Mouse (Mus musculus): ENCODE data around the gene Cfap44. TPM values are rescaled to one million over a fixed set of nuclear protein-coding genes. Genes with fewer than 3 reads are reported as not detected.

Gene Cfap44
- polyA plus RNA-seq, 2 experiments, result 0.47 to 0.66 TPM

DNA sequence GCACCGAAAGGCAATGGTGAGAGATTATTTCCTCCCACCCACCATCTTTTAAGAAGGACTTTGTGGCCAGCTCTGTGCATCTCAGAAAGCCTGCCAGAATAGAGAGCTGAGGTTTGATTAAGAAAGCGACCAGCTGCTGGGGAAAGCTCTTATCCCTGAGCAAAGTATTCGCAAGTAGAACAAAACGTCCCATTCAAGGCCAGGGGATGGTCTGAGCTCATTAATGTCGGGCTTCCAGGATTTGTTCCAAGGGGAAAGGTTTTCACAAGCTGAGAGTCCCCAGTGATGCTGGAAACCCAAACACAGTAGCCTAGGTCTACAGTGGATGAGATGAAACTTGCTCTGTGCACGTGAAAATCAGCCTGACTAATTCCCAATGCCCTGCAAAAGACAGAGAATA, 99.3 kb downstream of the Cfap44 start:
- 30% methylated on average over 6 of the region's 6 CpGs for WGBS
- ATAC-seq (ENCODE audit: low FRiP score, low read depth) (no peak), DNase-seq (ENCODE audit: low spot score) (no peak)
- no peak overlapping the region for H3K4me3 ChIP-seq (replicated peaks; ENCODE audit: low read length)
- no peak overlapping the region for H3K9ac ChIP-seq (ENCODE audit: low read depth, low read length, severe bottlenecking)
- no peak overlapping the region for H3K4me2 ChIP-seq (replicated peaks; ENCODE audit: low read depth, low read length, severe bottlenecking)
- H3K9me3 ChIP-seq (ENCODE audit: control insufficient read depth, low read length), result no peaks in the 10 kb centered on the region
- no peak for TF ChIP-seq POLR2A (IDR thresholded peaks at IDR 0.05; ENCODE audit: borderline replicate concordance, extremely low read depth, insufficient read depth, insufficient read length)
- H3K27me3 ChIP-seq (ENCODE audit: control insufficient read depth, insufficient read depth, low read length), result no peaks in the 10 kb centered on the region
- H3K36me3 ChIP-seq (ENCODE audit: control insufficient read depth, insufficient read depth, low read length), result peaks cover 99% of the 10 kb centered on the region
- H3K4me1 ChIP-seq (ENCODE audit: control insufficient read depth, insufficient read depth, low read length), result peaks cover 21% of the 10 kb centered on the region
- peak overlapping the region; percentile 34 for H3K27ac ChIP-seq (replicated peaks; ENCODE audit: low read depth, low read length)

DNA sequence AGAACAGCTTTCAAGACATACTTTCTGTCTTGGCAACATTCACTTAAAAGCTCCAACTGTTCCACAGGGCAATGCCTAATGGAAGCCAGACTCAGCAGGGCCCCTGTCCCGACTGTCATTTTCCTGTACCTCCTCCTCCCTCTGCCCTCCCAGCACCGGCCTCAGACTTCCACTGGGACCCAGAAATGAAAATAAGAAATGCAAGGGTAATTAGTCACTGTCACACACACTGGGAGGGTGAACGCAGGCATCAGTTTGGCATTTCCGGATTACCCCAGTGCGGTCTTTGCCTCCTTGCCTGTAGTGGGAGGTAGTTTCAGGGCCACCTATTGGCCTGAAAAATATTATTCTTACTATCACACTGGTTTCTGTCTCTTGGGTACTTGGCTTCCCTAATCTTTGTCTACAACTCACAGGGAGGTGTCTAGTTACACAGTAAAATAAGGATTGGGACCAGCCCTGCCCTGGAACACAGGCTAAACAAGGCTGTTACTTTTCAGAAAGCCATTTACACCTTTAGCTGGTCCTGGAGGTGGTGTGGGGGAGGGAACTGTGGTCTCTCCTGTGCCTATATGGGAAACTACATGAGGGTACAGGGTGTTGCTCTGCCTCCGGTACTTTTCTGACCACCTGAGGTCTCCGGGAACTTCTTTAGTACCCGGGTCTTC, 100.0 kb downstream of the Cfap44 start:
- H3K27ac ChIP-seq (replicated peaks; ENCODE audit: low read depth, low read length), result peak overlapping the region; percentile 34
- no peak overlapping the region for H3K4me2 ChIP-seq (replicated peaks; ENCODE audit: low read depth, low read length, severe bottlenecking)
- 24% methylated on average over 8 of the region's 8 CpGs for WGBS
- H3K9ac ChIP-seq (ENCODE audit: low read depth, low read length, severe bottlenecking), result no peak overlapping the region
- H3K36me3 ChIP-seq (ENCODE audit: control insufficient read depth, insufficient read depth, low read length), result peaks cover 99% of the 10 kb centered on the region
- TF ChIP-seq POLR2A (IDR thresholded peaks at IDR 0.05; ENCODE audit: borderline replicate concordance, extremely low read depth, insufficient read depth, insufficient read length), result no peak
- DNase-seq (ENCODE audit: low spot score) (no peak), ATAC-seq (ENCODE audit: low FRiP score, low read depth) (peak; percentile 16; the same call in 1 of the 2 replicates)
- H3K27me3 ChIP-seq (ENCODE audit: control insufficient read depth, insufficient read depth, low read length), result no peaks in the 10 kb centered on the region
- H3K4me3 ChIP-seq (replicated peaks; ENCODE audit: low read length), result no peak overlapping the region
- peaks cover 21% of the 10 kb centered on the region for H3K4me1 ChIP-seq (ENCODE audit: control insufficient read depth, insufficient read depth, low read length)
- H3K9me3 ChIP-seq (ENCODE audit: control insufficient read depth, low read length), result no peaks in the 10 kb centered on the region

DNA sequence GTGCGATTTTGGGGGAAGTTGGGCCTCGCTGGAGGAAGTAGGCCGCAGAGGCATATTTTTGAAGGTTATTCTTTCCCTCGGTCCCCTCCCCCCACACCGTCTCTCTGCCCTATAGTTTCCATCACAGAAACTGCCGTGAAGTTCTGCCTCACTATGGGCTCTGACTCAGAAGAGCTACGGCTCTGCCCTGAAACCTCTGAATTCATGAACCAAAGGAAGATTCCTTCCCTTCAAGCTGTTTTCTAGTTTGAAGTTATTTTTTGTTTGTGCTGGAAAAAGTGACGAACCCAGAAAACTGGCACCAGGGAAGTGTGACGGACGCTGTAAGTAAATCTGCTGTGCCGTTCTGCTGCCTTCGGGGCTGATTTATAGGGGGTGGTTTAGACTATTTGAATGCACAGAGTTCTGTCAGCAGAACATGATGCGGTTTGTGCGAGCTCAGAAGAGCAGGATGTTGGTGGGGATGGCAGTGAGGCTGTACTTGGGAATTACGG, 102.4 kb downstream of the Cfap44 start:
- H3K36me3 ChIP-seq (ENCODE audit: control insufficient read depth, insufficient read depth, low read length), result peaks cover 99% of the 10 kb centered on the region
- H3K9me3 ChIP-seq (ENCODE audit: control insufficient read depth, low read length), result no peaks in the 10 kb centered on the region
- no peak overlapping the region for H3K27ac ChIP-seq (replicated peaks; ENCODE audit: low read depth, low read length)
- H3K9ac ChIP-seq (ENCODE audit: low read depth, low read length, severe bottlenecking), result no peak overlapping the region
- H3K4me1 ChIP-seq (ENCODE audit: control insufficient read depth, insufficient read depth, low read length), result peaks cover 21% of the 10 kb centered on the region
- H3K4me3 ChIP-seq (replicated peaks; ENCODE audit: low read length), result no peak overlapping the region
- 61% methylated on average over 15 of the region's 15 CpGs for WGBS
- no peak for ATAC-seq (ENCODE audit: low FRiP score, low read depth)
- DNase-seq (ENCODE audit: low spot score), result no peak
- no peak for TF ChIP-seq POLR2A (IDR thresholded peaks at IDR 0.05; ENCODE audit: borderline replicate concordance, extremely low read depth, insufficient read depth, insufficient read length)
- H3K27me3 ChIP-seq (ENCODE audit: control insufficient read depth, insufficient read depth, low read length), result no peaks in the 10 kb centered on the region
- H3K4me2 ChIP-seq (replicated peaks; ENCODE audit: low read depth, low read length, severe bottlenecking), result no peak overlapping the region

DNA sequence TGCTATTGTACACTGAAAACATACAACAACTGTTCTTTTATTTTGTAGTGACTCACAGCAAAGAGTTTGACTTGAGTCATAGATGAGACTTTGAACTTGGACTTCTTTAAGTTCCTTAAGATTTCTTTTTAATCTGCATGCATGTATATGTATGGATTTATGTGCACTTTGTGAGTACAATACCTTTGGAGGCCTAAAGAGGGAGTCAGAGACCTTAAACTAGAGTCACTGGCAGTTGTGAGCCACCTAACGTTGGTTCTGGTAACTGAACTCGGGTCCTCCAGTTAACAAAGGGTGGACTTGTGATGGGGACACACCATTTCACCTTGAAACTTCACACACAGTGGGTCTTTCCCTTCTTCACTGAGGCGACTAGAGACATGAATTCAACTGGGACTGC, 103.9 kb downstream of the Cfap44 start:
- Histone ChIP-seq H3K27ac (replicated peaks; ENCODE audit: low read depth, low read length) (no peak overlapping the region), H3K4me1 (ENCODE audit: control insufficient read depth, insufficient read depth, low read length) (peaks cover 24% of the 10 kb centered on the region), H3K4me3 (replicated peaks; ENCODE audit: low read length) (no peak overlapping the region), H3K27me3 (ENCODE audit: control insufficient read depth, insufficient read depth, low read length) (no peaks in the 10 kb centered on the region), H3K9me3 (ENCODE audit: control insufficient read depth, low read length) (no peaks in the 10 kb centered on the region), H3K9ac (ENCODE audit: low read depth, low read length, severe bottlenecking) (no peak overlapping the region), H3K4me2 (replicated peaks; ENCODE audit: low read depth, low read length, severe bottlenecking) (no peak overlapping the region), H3K36me3 (ENCODE audit: control insufficient read depth, insufficient read depth, low read length) (peaks cover 99% of the 10 kb centered on the region)
- ATAC-seq (ENCODE audit: low FRiP score, low read depth) (no peak), DNase-seq (ENCODE audit: low spot score) (no peak)
- TF ChIP-seq POLR2A (IDR thresholded peaks at IDR 0.05; ENCODE audit: borderline replicate concordance, extremely low read depth, insufficient read depth, insufficient read length), result no peak
- 95% methylated on average over 3 of the region's 3 CpGs for WGBS

DNA sequence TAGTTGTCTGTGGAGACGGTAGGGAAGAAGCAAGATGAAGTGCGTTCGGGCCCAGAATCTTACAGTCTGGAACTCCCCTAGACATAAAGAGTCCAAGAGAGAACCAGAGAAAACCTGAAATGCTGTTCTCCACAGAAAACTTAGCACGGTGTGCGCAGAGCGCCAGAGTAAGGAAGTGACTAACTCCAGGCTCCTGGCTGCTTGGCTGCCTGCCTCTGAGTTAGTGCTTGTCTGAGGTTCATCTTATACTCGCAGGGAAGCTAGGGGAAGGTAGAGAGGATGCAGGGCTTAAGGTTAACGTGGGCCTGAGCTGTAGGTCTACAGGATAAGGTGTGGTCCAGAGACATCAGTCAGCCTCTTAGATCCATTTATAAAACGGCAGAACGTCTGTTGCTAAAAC, 107.2 kb downstream of the Cfap44 start:
- Histone ChIP-seq H3K9ac (ENCODE audit: low read depth, low read length, severe bottlenecking) (no peak overlapping the region), H3K27me3 (ENCODE audit: control insufficient read depth, insufficient read depth, low read length) (no peaks in the 10 kb centered on the region), H3K9me3 (ENCODE audit: control insufficient read depth, low read length) (no peaks in the 10 kb centered on the region), H3K4me2 (replicated peaks; ENCODE audit: low read depth, low read length, severe bottlenecking) (no peak overlapping the region), H3K27ac (replicated peaks; ENCODE audit: low read depth, low read length) (no peak overlapping the region), H3K4me3 (replicated peaks; ENCODE audit: low read length) (no peak overlapping the region), H3K36me3 (ENCODE audit: control insufficient read depth, insufficient read depth, low read length) (peaks cover 88% of the 10 kb centered on the region), H3K4me1 (ENCODE audit: control insufficient read depth, insufficient read depth, low read length) (peaks cover 10% of the 10 kb centered on the region)
- no peak for TF ChIP-seq POLR2A (IDR thresholded peaks at IDR 0.05; ENCODE audit: borderline replicate concordance, extremely low read depth, insufficient read depth, insufficient read length)
- DNase-seq (ENCODE audit: low spot score), result no peak
- no peak for ATAC-seq (ENCODE audit: low FRiP score, low read depth)
- 89% methylated on average over 10 of the region's 10 CpGs for WGBS
